Mouse (Mus musculus): ENCODE measurements around the gene Srd5a1. TPM values are rescaled to one million over a fixed set of nuclear protein-coding genes. Genes with fewer than 3 reads are reported as not detected.
"Not testable (repeated sequence)": the region's sequence is repeated elsewhere in the genome, so short reads cannot be mapped to it uniquely, and the experiment has no call there.

The Srd5a1 gene
- total RNA-seq, 1 experiment from 2014 or later: 2.8 TPM

- no peak for ATAC-seq (replicated peaks in 1 of 2; ENCODE audit: insufficient read depth in 1 of 2, low FRiP score in 2 of 2, low TSS enrichment in 1 of 2, low read depth in 1 of 2, poor library complexity in 2 of 2, severe bottlenecking in 2 of 2)
These were observed 20.4 kb upstream of the Srd5a1 start for GRCm38 (mm10) chr13:69631659-69632058.

GRCm38 (mm10) chr13:69631111-69631510 lies 19.9 kb upstream of the Srd5a1 start:
- ATAC-seq (replicated peaks in 1 of 2; ENCODE audit: insufficient read depth in 1 of 2, low FRiP score in 2 of 2, low TSS enrichment in 1 of 2, low read depth in 1 of 2, poor library complexity in 2 of 2, severe bottlenecking in 2 of 2): no peak

- no peak for ATAC-seq (replicated peaks in 1 of 2; ENCODE audit: insufficient read depth in 1 of 2, low FRiP score in 2 of 2, low TSS enrichment in 1 of 2, low read depth in 1 of 2, poor library complexity in 2 of 2, severe bottlenecking in 2 of 2)
These were observed 19.3 kb upstream of the Srd5a1 start for GRCm38 (mm10) chr13:69630576-69630975.

- no peak for ATAC-seq (replicated peaks in 1 of 2; ENCODE audit: insufficient read depth in 1 of 2, low FRiP score in 2 of 2, low TSS enrichment in 1 of 2, low read depth in 1 of 2, poor library complexity in 2 of 2, severe bottlenecking in 2 of 2)
These were observed 16.7 kb upstream of the Srd5a1 start for GRCm38 (mm10) chr13:69627941-69628340.

GRCm38 (mm10) chr13:69624510-69624909 lies 13.3 kb upstream of the Srd5a1 start:
- no peak for ATAC-seq (replicated peaks in 1 of 2; ENCODE audit: insufficient read depth in 1 of 2, low FRiP score in 2 of 2, low TSS enrichment in 1 of 2, low read depth in 1 of 2, poor library complexity in 2 of 2, severe bottlenecking in 2 of 2)

GRCm38 (mm10) chr13:69623843-69624242 lies 12.6 kb upstream of the Srd5a1 start:
- ATAC-seq (replicated peaks in 1 of 2; ENCODE audit: insufficient read depth in 1 of 2, low FRiP score in 2 of 2, low TSS enrichment in 1 of 2, low read depth in 1 of 2, poor library complexity in 2 of 2, severe bottlenecking in 2 of 2): no peak

GRCm38 (mm10) chr13:69616716-69617115 lies 5.5 kb upstream of the Srd5a1 start:
- no peak for ATAC-seq (replicated peaks in 1 of 2; ENCODE audit: insufficient read depth in 1 of 2, low FRiP score in 2 of 2, low TSS enrichment in 1 of 2, low read depth in 1 of 2, poor library complexity in 2 of 2, severe bottlenecking in 2 of 2)

GRCm38 (mm10) chr13:69612175-69612544 lies 918 bp upstream of the Srd5a1 start:
- no peak for ATAC-seq (replicated peaks in 1 of 2; ENCODE audit: insufficient read depth in 1 of 2, low FRiP score in 2 of 2, low TSS enrichment in 1 of 2, low read depth in 1 of 2, poor library complexity in 2 of 2, severe bottlenecking in 2 of 2)

GRCm38 (mm10) chr13:69610751-69611397 lies 368 bp downstream of the Srd5a1 start:
- ATAC-seq (replicated peaks in 1 of 2; ENCODE audit: insufficient read depth in 1 of 2, low FRiP score in 2 of 2, low TSS enrichment in 1 of 2, low read depth in 1 of 2, poor library complexity in 2 of 2, severe bottlenecking in 2 of 2): peak; percentile 8 to 20; a peak in 2 of 4 replicates

GRCm38 (mm10) chr13:69608734-69609133 lies 2.5 kb downstream of the Srd5a1 start:
- ATAC-seq (replicated peaks in 1 of 2; ENCODE audit: insufficient read depth in 1 of 2, low FRiP score in 2 of 2, low TSS enrichment in 1 of 2, low read depth in 1 of 2, poor library complexity in 2 of 2, severe bottlenecking in 2 of 2): no peak

- no peak for ATAC-seq (replicated peaks in 1 of 2; ENCODE audit: insufficient read depth in 1 of 2, low FRiP score in 2 of 2, low TSS enrichment in 1 of 2, low read depth in 1 of 2, poor library complexity in 2 of 2, severe bottlenecking in 2 of 2)
These were observed 6.6 kb downstream of the Srd5a1 start for GRCm38 (mm10) chr13:69604670-69605069.

GRCm38 (mm10) chr13:69601321-69601720 lies 9.9 kb downstream of the Srd5a1 start:
- no peak for ATAC-seq (replicated peaks in 1 of 2; ENCODE audit: insufficient read depth in 1 of 2, low FRiP score in 2 of 2, low TSS enrichment in 1 of 2, low read depth in 1 of 2, poor library complexity in 2 of 2, severe bottlenecking in 2 of 2)

GRCm38 (mm10) chr13:69600863-69601262 lies 10.4 kb downstream of the Srd5a1 start:
- ATAC-seq (replicated peaks in 1 of 2; ENCODE audit: insufficient read depth in 1 of 2, low FRiP score in 2 of 2, low TSS enrichment in 1 of 2, low read depth in 1 of 2, poor library complexity in 2 of 2, severe bottlenecking in 2 of 2): not testable (repeated sequence)

GRCm38 (mm10) chr13:69598867-69599266 lies 12.4 kb downstream of the Srd5a1 start:
- no peak for ATAC-seq (replicated peaks in 1 of 2; ENCODE audit: insufficient read depth in 1 of 2, low FRiP score in 2 of 2, low TSS enrichment in 1 of 2, low read depth in 1 of 2, poor library complexity in 2 of 2, severe bottlenecking in 2 of 2)

- no peak for ATAC-seq (replicated peaks in 1 of 2; ENCODE audit: insufficient read depth in 1 of 2, low FRiP score in 2 of 2, low TSS enrichment in 1 of 2, low read depth in 1 of 2, poor library complexity in 2 of 2, severe bottlenecking in 2 of 2)
These were observed 14.7 kb downstream of the Srd5a1 start for GRCm38 (mm10) chr13:69596515-69596914.

- ATAC-seq (replicated peaks in 1 of 2; ENCODE audit: insufficient read depth in 1 of 2, low FRiP score in 2 of 2, low TSS enrichment in 1 of 2, low read depth in 1 of 2, poor library complexity in 2 of 2, severe bottlenecking in 2 of 2): no peak
These were observed 15.3 kb downstream of the Srd5a1 start for GRCm38 (mm10) chr13:69595911-69596310.

GRCm38 (mm10) chr13:69594577-69595256 lies 16.5 kb downstream of the Srd5a1 start:
- ATAC-seq (replicated peaks in 1 of 2; ENCODE audit: insufficient read depth in 1 of 2, low FRiP score in 2 of 2, low TSS enrichment in 1 of 2, low read depth in 1 of 2, poor library complexity in 2 of 2, severe bottlenecking in 2 of 2): peak in 1 of 2 experiments; percentile 30; a peak in 2 of 4 replicates

- ATAC-seq (replicated peaks in 1 of 2; ENCODE audit: insufficient read depth in 1 of 2, low FRiP score in 2 of 2, low TSS enrichment in 1 of 2, low read depth in 1 of 2, poor library complexity in 2 of 2, severe bottlenecking in 2 of 2): no peak
These were observed 17.8 kb downstream of the Srd5a1 start for GRCm38 (mm10) chr13:69593453-69593852.

GRCm38 (mm10) chr13:69592226-69592625 lies 19.0 kb downstream of the Srd5a1 start:
- no peak for ATAC-seq (replicated peaks in 1 of 2; ENCODE audit: insufficient read depth in 1 of 2, low FRiP score in 2 of 2, low TSS enrichment in 1 of 2, low read depth in 1 of 2, poor library complexity in 2 of 2, severe bottlenecking in 2 of 2)

Measured in hematopoietic stem cell, adult 5-6 weeks (primary cell).